Mouse (Mus musculus): ENCODE data around the gene Neo1. TPM values are rescaled to one million over a fixed set of nuclear protein-coding genes. Genes with fewer than 3 reads are reported as not detected.
"Not testable (repeated sequence)": the region's sequence is repeated elsewhere in the genome, so short reads cannot be mapped to it uniquely, and the experiment has no call there.

Neo1 gene
- polyA plus RNA-seq, 1 experiment from 2014 or later: 1.5 TPM

DNA sequence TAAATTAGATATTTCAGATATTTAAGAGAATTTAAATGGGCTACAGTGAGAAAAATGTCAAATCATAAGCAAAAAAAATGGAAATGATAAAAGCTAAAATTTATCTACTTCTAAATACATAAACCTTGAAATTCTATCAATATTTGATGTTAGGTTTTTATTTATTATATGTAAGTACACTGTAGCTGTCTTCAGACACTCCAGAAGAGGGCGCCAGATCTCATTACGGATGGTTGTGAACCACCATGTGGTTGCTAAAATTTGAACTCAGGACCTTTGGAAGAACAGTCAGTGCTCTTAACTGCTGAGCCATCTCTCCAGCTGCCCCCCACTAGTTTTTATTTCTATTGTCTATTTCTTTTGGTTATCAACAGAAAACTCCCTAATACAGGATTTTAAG, 65.1 kb downstream of the Neo1 start:
- H3K27ac ChIP-seq; H3K36me3 ChIP-seq; ATAC-seq (ENCODE audit: low read depth); H3K9me3 ChIP-seq (replicated peaks); DNase-seq; H3K4me3 ChIP-seq (replicated peaks); H3K4me2 ChIP-seq; H3K4me1 ChIP-seq (replicated peaks); H3K27me3 ChIP-seq; H3K9ac ChIP-seq: not testable (repeated sequence)
- WGBS (ENCODE audit: insufficient replicate concordance): 50% methylated on average over 2 of the region's 2 CpGs

DNA sequence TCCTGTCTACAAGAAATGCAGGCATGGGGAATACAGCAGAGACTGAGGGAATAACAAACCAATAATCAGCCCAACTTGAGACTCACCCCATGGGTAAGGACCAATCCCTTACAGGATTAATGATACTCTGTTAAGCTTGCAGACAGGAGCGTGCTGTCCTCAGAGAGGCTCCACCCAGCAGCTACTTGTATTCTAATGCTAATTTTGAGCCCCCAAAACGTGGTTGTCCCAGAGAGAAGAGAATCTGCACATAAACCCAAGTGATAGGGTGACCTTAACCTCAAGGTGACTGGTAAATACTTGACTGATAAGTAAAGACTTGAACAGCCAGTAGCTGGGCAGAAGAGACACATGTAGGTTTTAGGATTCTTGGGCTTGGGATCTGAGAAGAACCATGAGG, 68.9 kb downstream of the Neo1 start:
- ATAC-seq (ENCODE audit: low read depth) (no peak), DNase-seq (no peak)
- H3K4me3 ChIP-seq (replicated peaks): no peak overlapping the region
- H3K4me2 ChIP-seq: no peak overlapping the region
- no peak overlapping the region for H3K27ac ChIP-seq
- H3K36me3 ChIP-seq: no peaks in the 10 kb centered on the region
- no peak overlapping the region for H3K9ac ChIP-seq
- no peaks in the 10 kb centered on the region for H3K4me1 ChIP-seq (replicated peaks)
- H3K9me3 ChIP-seq (replicated peaks): no peaks in the 10 kb centered on the region
- H3K27me3 ChIP-seq: no peaks in the 10 kb centered on the region
- WGBS (ENCODE audit: insufficient replicate concordance): 39% methylated on average over 2 of the region's 2 CpGs

DNA sequence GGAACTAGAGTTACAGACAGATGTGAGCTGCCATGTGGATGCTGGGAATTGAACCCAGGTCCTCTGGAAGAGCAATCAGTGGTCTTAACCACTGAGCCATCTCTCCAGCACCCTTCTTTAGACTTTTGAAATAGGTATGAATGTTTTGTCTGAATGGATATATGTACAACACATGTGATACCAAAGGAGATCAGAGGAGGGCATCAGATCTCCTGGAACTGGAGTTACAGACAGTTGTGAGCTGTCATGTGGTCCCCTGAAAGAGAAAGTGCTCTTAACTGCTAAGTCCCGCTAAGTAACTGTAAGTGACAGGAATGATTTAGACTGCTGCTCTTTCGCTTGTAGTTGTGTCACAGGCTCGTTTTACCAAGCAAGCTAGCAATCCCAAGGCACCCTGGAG, 80.7 kb downstream of the Neo1 start:
- no peak overlapping the region for H3K4me2 ChIP-seq
- 40% methylated on average over 3 of the region's 3 CpGs for WGBS (ENCODE audit: insufficient replicate concordance)
- no peak overlapping the region for H3K9ac ChIP-seq
- DNase-seq (no peak), ATAC-seq (ENCODE audit: low read depth) (no peak)
- H3K36me3 ChIP-seq: no peaks in the 10 kb centered on the region
- H3K9me3 ChIP-seq (replicated peaks): no peaks in the 10 kb centered on the region
- no peak overlapping the region for H3K4me3 ChIP-seq (replicated peaks)
- no peaks in the 10 kb centered on the region for H3K4me1 ChIP-seq (replicated peaks)
- no peaks in the 10 kb centered on the region for H3K27me3 ChIP-seq
- H3K27ac ChIP-seq: no peak overlapping the region

DNA sequence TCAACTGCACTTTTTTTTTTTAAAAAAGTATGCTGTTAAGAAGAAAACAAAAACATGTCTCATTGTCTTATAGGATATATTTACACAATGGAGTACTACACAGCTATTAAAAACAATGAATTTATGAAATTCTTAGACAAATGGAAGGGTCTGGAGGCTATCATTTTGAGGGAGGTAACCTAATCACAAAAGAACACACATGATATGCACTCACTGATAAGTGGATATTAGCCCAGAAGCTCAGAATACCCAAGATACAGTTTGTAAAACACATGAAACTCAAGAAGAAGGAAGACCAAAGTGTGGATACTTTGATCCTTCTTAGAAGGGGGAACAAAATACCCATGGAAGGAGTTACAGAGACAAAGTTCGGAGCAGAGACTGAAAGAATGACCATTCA, 90.3 kb downstream of the Neo1 start:
- WGBS (ENCODE audit: insufficient replicate concordance): 71% methylated on average over 1 of the region's 1 CpGs

DNA sequence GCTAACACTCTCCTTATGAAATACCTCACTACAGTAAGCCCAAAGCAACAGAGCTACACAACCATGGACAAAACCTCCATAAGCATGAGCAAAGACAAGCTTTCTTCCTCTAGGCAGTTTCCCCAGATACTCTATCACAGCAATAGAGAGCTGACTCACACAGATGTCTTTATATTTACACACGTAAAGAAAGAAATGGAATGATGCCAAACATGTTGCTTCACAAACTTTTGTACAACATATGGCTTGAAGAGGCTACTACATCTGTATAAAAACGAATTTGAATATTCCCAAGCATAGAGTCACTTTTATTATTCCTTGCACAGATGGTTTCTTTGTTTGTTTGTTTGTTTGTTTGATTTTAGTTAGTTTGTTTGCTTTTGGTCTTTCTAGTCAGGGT, 101.5 kb downstream of the Neo1 start:
- WGBS (ENCODE audit: insufficient replicate concordance): 40% methylated on average over 2 of the region's 2 CpGs

More for the DNA sequence above, 90.3 kb downstream of the Neo1 start:
- H3K27ac ChIP-seq; DNase-seq; H3K4me2 ChIP-seq; H3K9ac ChIP-seq; H3K9me3 ChIP-seq (replicated peaks); H3K4me1 ChIP-seq (replicated peaks); H3K27me3 ChIP-seq; H3K36me3 ChIP-seq; H3K4me3 ChIP-seq (replicated peaks): not testable (repeated sequence)
- ATAC-seq (ENCODE audit: low read depth): peak; percentile 63

DNA sequence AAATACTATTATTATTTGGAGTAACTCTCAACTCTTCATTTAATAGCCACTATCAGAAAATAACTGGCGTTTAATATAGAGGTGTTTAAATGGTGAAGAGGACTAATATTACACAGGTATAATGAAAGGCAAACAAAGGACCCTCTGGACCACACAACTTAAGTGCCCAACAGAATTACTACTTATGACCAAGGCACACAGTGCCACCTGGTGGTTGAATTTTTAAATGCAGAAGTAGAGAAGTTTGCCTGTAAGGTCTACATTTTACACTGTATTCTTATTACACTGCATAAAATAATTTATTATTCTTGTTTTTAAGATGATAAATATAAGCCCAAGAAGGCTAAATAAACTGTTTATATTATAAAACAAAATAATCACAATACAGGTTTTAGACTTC, 108.1 kb downstream of the Neo1 start:
- H3K27me3 ChIP-seq: no peaks in the 10 kb centered on the region
- DNase-seq (no peak), ATAC-seq (ENCODE audit: low read depth) (no peak)
- no peak overlapping the region for H3K4me3 ChIP-seq (replicated peaks)
- no peak overlapping the region for H3K27ac ChIP-seq
- WGBS (ENCODE audit: insufficient replicate concordance): 10% methylated on average over 1 of the region's 1 CpGs
- no peak overlapping the region for H3K4me2 ChIP-seq
- no peaks in the 10 kb centered on the region for H3K4me1 ChIP-seq (replicated peaks)
- H3K36me3 ChIP-seq: no peaks in the 10 kb centered on the region
- no peak overlapping the region for H3K9ac ChIP-seq
- H3K9me3 ChIP-seq (replicated peaks): no peaks in the 10 kb centered on the region

More for the DNA sequence above, 101.5 kb downstream of the Neo1 start:
- H3K36me3 ChIP-seq: no peaks in the 10 kb centered on the region
- no peaks in the 10 kb centered on the region for H3K4me1 ChIP-seq (replicated peaks)
- no peak overlapping the region for H3K27ac ChIP-seq
- ATAC-seq (ENCODE audit: low read depth): no peak
- no peak for DNase-seq
- no peaks in the 10 kb centered on the region for H3K9me3 ChIP-seq (replicated peaks)
- H3K27me3 ChIP-seq: no peaks in the 10 kb centered on the region
- no peak overlapping the region for H3K9ac ChIP-seq
- no peak overlapping the region for H3K4me2 ChIP-seq
- no peak overlapping the region for H3K4me3 ChIP-seq (replicated peaks)

DNA sequence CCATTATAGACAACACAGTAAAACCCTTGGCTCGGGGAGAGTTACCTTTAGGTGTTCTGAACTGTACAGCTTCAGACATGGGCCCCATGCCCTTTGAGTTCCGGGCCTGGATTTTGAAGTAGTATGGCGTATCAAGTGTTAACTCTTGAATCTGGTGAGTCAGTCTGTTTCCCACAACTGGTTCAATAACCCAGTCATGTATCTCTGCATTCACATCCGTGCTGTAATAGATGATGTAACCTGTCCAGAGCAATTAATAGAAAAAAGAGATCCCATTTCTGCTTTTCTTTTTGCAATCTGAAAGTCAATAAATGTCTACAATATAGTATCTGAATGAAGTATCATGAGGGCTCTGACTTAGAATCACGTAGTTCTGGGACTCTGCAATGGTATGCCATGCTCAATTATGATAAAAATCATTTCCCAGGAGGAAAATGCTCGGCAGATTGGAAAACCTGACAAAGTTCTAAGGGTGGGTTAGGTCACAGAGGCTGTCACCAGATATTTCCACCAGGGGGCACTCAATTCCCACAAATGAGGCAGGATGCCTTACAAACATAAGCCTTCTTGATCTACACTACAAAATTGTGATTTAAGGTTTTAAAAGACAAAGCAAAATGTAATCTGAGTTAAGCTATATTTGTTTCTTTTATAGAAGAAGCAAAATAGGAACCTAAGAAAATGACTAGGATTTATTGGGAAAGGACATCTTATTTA, 133.2 kb downstream of the Neo1 start:
- DNase-seq (peak; percentile 11), ATAC-seq (ENCODE audit: low read depth) (no peak)
- Histone ChIP-seq H3K36me3 (no peaks in the 10 kb centered on the region), H3K4me1 (replicated peaks) (no peaks in the 10 kb centered on the region), H3K4me3 (replicated peaks) (no peak overlapping the region), H3K9me3 (replicated peaks) (no peaks in the 10 kb centered on the region), H3K27me3 (no peaks in the 10 kb centered on the region), H3K9ac (no peak overlapping the region), H3K27ac (no peak overlapping the region), H3K4me2 (no peak overlapping the region)
- WGBS (ENCODE audit: insufficient replicate concordance): 38% methylated on average over 6 of the region's 6 CpGs

DNA sequence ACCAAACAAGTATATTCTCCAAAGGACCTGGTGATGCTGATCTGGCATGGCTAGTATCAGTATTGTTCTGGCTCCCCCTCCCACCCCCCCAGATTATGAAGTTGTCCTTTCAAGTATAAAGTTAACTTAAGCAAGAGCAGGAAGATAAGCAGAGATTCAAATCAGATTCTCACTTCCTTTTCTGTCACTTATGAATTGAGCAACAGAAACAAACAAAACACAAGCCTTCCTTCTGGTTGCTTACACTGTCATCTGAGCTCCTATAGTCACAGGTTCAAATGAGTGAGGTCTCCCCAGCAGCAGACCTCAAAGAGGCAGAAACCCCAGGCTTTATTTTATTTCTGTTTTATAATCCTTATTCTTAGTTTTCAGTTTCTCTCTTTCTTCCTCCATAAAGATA, 136.6 kb downstream of the Neo1 start:
- ATAC-seq (ENCODE audit: low read depth) (no peak), DNase-seq (no peak)
- Histone ChIP-seq H3K4me2 (no peak overlapping the region), H3K4me1 (replicated peaks) (no peaks in the 10 kb centered on the region), H3K9me3 (replicated peaks) (no peaks in the 10 kb centered on the region), H3K9ac (no peak overlapping the region), H3K27me3 (no peaks in the 10 kb centered on the region), H3K36me3 (no peaks in the 10 kb centered on the region), H3K27ac (no peak overlapping the region), H3K4me3 (replicated peaks) (no peak overlapping the region)

DNA sequence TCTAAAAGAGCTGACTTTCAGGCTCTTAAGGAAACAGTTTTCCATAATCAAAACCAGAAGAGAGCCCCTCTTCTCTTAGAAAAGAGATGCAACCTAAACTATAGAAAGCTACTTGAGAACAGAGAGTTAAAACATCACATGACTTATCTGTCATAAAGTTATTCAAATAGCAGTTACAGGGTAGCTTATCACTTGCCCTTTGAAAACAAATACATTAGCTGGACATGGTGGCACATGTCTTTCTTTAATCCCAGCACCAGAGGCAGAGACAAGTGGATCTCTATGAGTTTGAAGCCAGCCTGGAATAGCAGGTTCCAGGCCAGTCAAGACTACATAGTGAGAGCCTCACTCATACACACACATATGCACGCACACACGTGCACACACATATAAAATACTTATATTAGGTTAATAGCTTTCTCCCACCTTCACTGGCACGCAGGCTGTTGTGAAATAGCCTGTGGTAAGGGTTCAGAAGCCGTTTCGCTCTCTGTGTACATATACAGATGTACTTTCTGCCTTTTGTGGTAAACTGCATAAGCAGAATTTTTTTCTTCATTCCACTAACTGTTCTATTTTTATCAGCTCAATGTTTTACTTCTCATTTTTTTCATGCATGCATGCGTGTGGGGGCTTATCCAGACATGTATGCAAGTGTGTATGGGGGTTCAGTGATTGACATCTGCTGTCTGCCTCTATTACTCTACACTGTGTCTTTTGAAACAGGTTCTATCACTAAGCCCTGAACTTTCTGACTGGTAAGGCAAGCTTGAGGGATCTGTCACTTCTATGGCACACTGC, 144.2 kb downstream of the Neo1 start:
- H3K9ac ChIP-seq: no peak overlapping the region
- H3K4me2 ChIP-seq: no peak overlapping the region
- no peaks in the 10 kb centered on the region for H3K36me3 ChIP-seq
- no peak overlapping the region for H3K4me3 ChIP-seq (replicated peaks)
- 56% methylated on average over 6 of the region's 6 CpGs for WGBS (ENCODE audit: insufficient replicate concordance)
- no peaks in the 10 kb centered on the region for H3K4me1 ChIP-seq (replicated peaks)
- no peaks in the 10 kb centered on the region for H3K27me3 ChIP-seq
- no peak overlapping the region for H3K27ac ChIP-seq
- no peaks in the 10 kb centered on the region for H3K9me3 ChIP-seq (replicated peaks)
- DNase-seq (no peak), ATAC-seq (ENCODE audit: low read depth) (no peak)

DNA sequence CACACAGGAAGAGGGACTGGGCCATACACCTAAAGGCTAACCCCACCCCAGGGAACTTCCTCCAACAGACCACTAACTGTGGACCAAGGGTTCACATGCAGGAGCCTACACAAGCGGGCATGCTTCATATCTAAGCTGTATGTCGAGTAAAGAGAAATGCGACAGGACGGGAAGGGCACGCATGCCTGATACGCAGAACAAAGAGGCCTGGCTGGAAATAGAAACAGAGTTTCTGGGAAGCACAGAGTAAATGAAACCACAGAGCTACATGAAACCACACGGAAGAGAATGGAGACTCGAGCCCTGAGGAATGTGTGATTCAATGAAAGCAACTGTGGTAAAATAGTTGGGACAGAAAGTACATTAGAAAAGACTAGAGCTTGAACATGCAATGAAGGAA, 145.3 kb downstream of the Neo1 start:
- Histone ChIP-seq H3K36me3 (no peaks in the 10 kb centered on the region), H3K4me2 (no peak overlapping the region), H3K4me1 (replicated peaks) (no peaks in the 10 kb centered on the region), H3K4me3 (replicated peaks) (no peak overlapping the region), H3K27me3 (no peaks in the 10 kb centered on the region), H3K9me3 (replicated peaks) (no peaks in the 10 kb centered on the region), H3K9ac (no peak overlapping the region), H3K27ac (no peak overlapping the region)
- 58% methylated on average over 8 of the region's 8 CpGs for WGBS (ENCODE audit: insufficient replicate concordance)
- ATAC-seq (ENCODE audit: low read depth) (no peak), DNase-seq (no peak)

DNA sequence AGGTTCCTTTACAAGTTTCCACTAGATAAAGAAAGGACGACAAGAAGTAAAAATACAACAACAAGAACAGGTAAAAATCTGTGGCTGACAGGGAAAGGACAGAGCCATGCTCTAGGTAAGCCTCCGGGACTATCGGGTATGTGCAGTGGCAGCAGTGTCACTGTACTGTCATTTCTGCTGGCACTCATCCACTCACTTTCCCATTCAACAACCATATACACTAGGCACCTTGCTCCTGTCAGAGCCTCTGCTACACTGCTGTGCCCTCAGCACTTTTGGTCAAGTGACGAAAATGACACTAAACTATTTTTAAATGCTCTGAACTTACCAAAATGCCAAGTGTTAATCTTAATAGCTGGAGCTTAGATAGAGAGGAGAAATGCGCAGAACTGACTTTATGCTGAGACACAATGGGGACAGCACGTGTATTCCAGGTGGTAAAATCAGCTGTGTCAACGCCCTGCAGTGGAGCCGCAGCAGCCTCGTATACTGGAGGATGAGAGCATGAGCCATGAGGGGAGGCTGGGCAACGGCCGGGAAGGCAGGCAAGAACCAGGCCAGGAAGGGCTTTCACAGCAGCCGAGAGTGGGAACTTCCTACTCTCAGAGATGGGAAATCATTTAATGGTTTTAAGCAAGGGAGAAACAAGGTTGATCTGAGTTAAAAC, 146.3 kb downstream of the Neo1 start:
- no peaks in the 10 kb centered on the region for H3K36me3 ChIP-seq
- DNase-seq: no peak
- no peak overlapping the region for H3K27ac ChIP-seq
- no peak overlapping the region for H3K9ac ChIP-seq
- H3K9me3 ChIP-seq (replicated peaks): no peaks in the 10 kb centered on the region
- H3K4me3 ChIP-seq (replicated peaks): no peak overlapping the region
- no peaks in the 10 kb centered on the region for H3K27me3 ChIP-seq
- 68% methylated on average over 12 of the region's 12 CpGs for WGBS (ENCODE audit: insufficient replicate concordance)
- no peak for ATAC-seq (ENCODE audit: low read depth)
- H3K4me2 ChIP-seq: no peak overlapping the region
- no peaks in the 10 kb centered on the region for H3K4me1 ChIP-seq (replicated peaks)
